Mouse (Mus musculus) fat pad, adult 2 months (tissue): Measurements from ENCODE around the gene Zbtb38.

Source experiments
- DNase-seq: peaks from one replicate; pipeline ENCODE4 v3.0.0-alpha.2; 2011; ENCODE audit warnings: low read depth, low spot score; ENCODE audit errors: extremely low read depth

Zbtb38 gene

GRCm38 (mm10) chr9:96763025-96763424, 10.4 kb upstream of the Zbtb38 start:
- no peak for DNase-seq

- DNase-seq: peak; percentile 55
Observed at GRCm38 (mm10) chr9:96758749-96759597, 6.3 kb upstream of the Zbtb38 start.

DNA sequence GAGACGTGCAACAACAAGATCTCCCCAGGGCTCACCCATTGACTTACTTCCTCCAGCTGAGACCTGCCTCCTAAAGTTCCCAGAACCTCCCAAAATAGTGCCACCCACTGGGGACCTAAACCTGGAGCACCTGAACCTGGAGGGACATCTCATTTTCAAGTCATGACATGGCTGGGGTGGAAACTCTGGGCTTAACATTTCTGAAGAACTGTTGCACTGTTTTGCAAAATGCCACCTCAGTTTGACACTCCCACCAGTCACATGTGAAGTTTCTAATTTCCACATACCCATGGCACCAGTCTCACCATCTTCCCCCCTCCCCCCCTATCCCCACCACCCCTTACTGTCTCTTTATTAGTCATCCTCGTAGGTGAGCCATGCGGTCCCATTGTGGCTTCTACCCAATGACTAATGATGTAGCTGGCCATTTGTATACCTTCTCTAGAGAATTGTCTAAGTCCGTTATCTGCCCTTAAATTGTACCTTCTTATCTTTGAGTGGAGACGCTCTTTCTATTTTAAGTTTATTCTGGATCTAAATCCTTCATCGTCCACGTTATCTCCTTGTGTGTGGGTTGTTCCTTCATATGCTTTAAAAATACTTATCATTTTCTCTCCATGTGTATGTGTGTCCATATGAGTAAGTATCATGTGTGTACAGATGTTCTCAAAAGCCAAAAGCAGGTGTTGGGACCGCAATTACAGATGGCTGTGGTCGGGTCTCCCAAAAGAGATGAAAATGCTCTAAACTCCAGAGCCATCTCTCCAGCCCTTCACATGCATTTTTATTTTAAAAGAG, 4.2 kb upstream of the Zbtb38 start:
- no peak for DNase-seq

DNA sequence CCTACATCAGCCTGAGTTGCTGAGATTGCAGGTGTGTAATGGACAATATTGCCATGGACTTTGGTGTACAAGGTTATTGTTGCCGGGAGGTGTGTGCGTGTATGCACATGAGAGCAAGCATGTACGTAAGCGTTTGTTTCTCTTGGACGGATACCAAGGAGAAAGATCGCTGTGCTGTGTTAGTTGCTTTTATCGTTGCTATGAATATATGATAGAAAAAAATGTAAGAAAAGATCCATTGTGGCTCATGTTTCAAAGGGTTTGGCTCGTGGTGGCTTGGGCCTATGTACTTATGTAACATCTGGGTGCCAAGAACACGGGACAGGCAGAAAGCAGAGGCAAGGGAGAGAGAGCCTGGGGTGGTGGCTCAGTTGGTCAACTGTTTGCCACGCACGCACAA, 3.1 kb upstream of the Zbtb38 start:
- peak; percentile 94 for DNase-seq

DNA sequence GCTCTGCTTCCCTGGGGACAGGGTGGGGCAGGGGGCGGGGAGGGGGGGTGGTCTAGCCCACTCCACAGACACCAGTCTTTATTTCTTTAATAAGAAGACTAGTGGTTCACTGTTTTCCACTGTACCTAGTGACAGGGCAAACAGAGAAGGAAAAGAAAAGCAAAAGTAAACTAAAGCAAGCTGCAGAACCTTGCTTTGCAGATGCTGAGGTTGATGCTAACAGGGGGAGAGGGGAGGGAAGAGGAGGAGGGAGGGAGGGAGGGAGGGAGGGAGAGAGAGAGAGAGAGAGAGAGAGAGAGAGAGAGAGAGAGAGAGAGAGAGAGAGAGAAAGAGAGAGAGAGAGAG, 2.0 kb upstream of the Zbtb38 start:
- DNase-seq: no peak

DNA sequence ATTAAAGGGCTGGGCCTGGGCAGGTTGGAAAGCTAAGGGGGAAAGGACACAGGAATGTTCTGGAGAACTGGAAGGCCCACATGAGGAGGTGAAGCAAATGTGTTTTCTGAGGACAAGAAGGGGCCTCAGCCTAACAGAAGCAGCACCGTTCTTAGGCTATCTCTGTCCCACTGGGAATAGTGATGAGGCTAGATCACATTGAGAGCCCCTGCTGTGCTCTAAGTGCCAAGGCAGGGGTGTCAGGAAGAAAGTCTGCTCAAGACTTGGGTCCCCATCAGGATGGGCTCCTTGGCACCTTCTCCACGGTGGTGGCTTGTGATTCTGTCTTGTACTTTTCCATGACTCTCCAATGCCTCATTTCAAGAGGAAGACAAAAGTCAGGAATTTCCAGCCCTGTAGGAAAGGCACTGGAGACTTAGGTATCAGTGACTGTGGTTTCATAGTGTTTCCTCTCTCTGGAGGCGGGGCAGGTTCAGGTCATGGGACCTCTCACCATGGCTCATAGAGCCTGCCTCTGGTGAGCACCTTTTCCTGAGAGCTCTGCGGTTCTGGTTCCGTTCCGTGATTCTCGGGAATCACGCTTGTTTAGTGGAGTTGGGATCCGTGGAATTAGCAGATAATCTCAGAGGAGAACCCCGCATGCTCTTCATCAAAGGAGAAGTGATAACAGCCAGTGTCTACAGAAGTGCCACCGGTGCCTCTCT, 1.4 kb upstream of the Zbtb38 start:
- DNase-seq: no peak

DNA sequence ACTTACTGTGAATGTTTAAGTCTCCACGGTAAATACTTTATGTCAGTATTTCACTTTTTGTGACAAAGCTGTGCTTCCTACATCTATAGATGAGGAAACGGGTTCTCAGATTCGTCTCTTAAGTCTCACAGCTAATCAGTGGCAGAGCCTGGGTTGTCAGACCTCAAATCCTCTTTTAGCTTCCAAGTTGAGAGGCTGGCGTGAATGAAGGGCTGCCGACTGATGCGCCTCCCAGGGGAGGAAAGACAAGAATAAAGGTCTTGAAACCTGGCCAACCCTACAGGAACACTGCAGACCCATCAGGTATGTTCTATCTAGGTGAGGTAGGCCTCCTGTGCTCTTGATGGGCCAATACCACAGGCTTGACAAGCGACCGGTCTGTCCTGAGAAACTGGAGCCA, 761 bp upstream of the Zbtb38 start:
- no peak for DNase-seq

DNA sequence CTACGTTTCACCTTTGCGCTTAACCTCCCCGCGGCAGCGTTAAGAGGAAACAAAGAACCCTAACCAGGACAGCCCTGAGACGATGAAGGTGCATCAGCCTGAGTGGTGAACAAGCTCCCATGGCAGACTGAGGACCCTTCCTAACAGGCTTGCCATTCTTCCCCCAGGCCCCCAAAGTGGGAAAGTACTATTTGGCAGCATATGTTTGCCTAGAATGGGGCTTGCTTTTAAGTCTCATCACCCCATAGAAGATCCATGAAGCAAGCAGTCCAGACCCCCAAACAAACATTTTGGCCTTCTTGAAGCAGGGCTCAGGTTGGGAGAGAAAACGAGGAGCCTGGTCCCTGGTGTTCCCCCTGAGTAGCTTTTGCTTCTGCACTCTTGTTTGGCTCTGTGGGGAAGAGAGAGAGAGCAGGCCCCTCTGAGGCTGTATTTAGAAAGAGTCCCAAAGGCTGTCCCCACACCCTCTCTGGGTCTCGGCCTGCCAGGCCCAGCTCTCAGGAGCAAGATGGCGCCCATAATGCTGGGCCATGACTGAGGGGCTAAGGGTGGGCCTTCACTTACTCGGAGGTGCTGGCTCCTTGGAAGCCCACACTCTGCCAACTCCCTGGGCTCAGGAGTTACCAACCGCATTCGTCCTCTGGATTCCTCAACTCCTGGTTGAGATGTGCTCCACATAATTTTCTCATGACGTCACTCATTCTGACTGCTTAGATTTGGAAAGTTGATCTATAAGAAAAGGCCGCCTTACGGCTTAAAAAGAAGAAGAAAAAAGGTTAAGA, 619 bp downstream of the Zbtb38 start:
- DNase-seq: no peak

DNA sequence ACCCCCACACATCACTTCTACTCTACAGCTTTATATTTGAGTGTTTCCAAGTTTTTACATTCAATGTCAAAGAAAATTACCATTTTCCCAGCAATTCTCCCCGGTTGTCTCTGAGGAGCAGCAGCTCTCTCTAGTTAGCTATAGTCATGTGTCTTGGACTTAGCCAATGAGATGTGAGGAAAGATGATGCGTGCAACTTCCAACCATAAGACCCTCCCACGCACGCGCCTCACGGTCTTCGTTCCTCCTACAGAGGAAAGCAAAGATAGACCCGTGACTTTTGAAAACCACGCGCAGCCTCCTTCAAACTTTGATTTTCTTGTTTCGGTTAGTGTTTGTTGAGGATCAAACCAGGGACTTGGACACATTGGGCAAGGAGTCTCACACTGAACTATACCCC, 2.0 kb downstream of the Zbtb38 start:
- no peak for DNase-seq

- DNase-seq: peak; percentile 91
Observed at GRCm38 (mm10) chr9:96746527-96746926, 6.1 kb downstream of the Zbtb38 start.

DNA sequence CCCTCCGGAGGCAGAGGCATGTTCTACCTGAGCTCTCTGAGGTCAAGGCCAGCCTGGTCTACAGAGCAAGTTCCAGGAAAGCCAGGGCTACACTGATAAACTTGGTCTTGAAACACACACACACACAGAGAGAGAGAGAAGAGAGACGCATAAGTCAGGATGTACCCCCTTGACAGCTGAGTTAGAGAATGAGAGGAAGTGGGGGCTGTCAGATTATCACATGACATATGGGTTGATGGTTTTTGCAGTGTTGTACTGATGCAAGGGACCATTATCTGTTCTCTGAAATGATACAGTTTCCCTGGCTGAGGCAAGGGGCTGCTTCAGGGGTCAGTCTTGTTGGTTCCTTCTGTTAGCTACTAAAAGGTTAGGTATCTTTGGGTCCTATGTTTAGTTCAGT, 7.7 kb downstream of the Zbtb38 start:
- DNase-seq: no peak

- no peak for DNase-seq
Observed at GRCm38 (mm10) chr9:96741365-96742085, 11.1 kb downstream of the Zbtb38 start.

DNA sequence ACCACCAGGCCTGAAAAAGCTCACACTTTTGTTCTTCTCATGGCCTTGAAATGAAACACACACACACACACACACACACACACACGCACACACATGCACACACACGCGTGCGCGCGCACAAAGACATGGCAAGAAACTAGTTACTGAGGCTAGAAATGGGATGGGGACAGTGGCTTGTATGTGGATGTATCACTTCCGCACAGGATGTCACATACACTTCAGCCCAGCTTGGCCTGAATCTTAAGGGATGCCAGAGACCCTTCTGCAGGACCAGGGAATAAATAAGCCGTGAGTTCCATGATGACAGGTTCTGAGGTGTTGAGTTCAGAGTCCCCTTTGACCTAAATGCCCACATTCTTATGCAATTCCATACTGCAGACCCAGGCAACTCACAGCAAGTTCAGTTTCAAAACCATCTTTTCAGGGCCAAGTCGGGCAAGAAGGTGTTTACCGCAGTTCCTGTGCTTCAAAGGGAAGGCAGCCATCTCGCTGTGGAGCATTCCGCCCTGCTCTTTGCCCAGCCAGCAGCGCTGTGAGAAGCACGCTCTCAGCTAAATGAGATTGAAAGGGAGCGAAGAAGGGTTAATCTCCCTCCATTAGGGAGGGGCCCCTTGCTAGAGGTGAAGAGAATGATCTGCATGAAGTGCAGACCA, 11.8 kb downstream of the Zbtb38 start:
- no peak for DNase-seq

- no peak for DNase-seq
Observed at GRCm38 (mm10) chr9:96739808-96740711, 12.6 kb downstream of the Zbtb38 start.

- no peak for DNase-seq
Observed at GRCm38 (mm10) chr9:96738563-96739355, 13.9 kb downstream of the Zbtb38 start.

DNA sequence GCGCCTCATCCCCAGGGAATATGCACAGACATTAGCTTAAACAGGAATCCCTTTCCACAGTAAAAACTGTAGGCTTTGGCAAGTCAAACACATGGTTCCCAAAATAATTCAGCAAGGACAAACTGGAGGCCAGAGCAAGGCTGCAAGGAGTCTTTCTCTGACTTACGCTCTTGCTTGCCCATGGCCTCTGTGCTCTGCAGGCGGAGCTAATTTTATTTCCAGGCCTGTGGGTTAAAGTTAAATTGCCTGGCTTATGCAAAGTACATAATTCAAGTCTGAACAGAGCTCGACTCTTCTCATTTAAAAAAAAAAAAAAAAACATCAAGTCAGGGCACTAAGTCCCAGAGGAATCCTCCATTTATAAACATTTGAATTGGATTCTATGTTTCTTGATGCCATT, 16.7 kb downstream of the Zbtb38 start:
- no peak for DNase-seq

DNA sequence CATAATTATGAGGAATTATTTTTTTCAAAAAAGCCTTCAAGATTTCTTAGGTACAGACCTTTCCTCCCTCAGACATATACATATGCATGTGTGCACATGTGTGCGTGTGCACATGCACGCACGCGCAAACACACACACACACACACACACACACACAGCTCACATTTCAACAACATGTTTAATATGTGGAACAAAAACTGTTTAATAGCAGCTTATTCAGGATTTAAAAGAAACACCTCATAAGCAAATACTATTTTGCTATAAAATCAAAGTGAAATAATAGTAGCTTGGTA, 19.3 kb downstream of the Zbtb38 start:
- no peak for DNase-seq
